Mouse (Mus musculus): ENCODE data around the gene Tle2.

The Tle2 gene

DNA sequence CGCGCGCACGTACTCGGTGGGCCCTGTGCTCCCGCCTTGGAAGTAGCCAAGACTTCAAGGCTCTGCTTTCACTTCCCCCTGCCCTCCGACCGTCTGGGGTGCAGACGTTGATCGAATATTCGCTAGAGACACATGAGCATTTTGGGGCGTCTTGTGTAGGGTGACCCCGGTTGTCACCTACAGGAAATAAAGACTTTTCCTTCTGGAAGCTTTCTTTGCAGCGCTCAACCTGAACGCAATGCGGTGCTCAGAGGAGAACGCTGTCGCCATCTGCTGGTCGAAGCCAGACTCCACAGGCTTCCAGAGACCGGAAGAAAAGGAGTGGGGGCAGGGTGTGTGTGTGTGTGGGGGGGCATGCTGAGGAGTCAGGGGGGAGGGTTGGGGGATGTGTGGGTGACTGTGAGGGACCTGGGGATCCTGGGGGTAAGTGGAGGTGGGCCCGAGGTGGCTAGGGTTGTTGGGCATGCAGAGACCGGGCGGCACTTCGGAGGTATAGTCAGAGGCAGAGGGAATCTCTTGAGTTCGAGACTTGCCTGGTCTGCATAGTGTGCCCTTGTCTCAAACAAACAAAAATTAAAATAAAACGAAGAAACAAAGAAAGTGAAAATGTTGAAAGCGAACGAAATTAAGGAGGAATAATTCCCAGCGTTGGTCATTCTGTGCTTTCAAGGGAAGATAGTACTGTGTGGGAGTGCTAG lies 30.8 kb downstream of the Tle2 start:
- DNase-seq (ENCODE audit: low read depth, low spot score) = peak; percentile 94

DNA sequence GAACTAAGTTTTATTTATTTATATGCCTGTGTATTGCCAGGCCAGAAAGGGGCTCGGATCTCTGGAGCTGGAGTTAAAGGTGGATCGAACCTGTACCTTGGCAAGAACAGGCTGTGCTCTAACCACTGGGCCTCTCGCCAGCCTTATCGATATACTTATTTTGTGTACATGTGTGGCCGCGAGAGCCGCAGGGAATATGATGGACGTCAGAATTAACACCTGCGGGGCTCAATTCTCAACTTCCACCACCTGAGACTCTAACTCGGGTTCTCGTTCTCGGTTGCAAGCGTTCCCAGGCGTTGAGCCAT lies 31.3 kb downstream of the Tle2 start:
- no peak for DNase-seq (ENCODE audit: low read depth, low spot score)

DNA sequence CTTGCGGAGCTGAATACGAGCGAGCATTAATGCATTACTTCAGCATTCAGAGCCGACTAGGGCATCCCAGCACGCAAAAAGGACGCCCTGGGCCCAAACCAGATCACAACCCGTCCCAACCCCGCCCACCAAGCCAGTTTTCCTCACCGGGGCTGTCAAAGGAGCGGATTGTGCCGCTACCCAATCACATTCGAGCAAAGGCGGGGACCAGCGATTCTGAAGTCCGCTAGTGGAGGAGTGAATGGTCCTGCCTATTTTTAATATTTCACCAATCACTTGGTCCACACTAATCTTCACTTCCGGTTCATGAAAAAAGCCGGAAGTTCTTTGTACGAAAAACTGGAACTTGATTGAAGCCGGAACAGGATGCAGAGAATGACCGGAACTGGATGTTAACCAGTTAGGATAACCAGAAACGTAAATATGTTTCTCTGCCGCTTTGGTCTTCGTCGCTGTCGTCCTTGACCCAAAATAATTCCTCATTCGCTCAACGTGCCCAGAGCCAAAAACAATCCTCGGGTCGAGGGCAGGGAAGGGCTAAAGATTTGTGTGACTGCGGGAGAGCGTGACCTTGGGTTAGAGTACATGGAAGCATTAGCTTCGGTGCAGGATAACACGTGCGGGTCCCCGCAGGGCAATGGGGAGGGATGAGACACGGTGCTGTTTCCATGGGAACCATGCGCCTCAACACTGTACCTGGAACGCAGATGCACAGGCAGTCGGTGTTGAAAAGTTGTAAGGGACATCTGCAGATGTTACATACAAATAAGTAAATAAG lies 31.8 kb downstream of the Tle2 start, which contains the start of gene BC025920:
Gene BC025920 (plus strand): TSS at position 297 of the 778 bp plus-strand sequence.
- DNase-seq (ENCODE audit: low read depth, low spot score) = peak; percentile 99

DNA sequence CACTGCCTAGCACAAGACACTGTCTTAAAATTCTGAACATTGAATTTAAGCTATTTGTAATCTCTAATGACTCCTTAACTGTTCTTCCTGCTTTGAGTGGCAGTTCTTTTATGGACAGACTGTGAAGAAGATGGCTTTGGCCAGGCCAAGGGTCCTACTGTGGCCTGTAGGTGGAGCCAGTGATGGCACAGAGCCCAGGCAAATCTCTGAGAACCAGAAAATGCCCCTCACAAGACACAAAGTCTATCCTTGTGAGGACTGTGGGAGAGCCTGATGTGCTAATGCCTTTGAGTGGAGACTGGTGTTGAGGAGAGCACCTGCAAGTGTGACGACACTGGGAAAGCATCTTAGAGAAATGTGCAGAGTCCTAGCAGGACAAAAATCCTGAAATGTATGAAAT lies 33.9 kb downstream of the Tle2 start:
- DNase-seq (ENCODE audit: low read depth, low spot score) = peak; percentile 44

GRCm38 (mm10) chr10:81612779-81613178 lies 38.4 kb downstream of the Tle2 start:
- no peak for DNase-seq (ENCODE audit: low read depth, low spot score)

GRCm38 (mm10) chr10:81615486-81615885 lies 41.1 kb downstream of the Tle2 start:
- no peak for DNase-seq (ENCODE audit: low read depth, low spot score)

DNA sequence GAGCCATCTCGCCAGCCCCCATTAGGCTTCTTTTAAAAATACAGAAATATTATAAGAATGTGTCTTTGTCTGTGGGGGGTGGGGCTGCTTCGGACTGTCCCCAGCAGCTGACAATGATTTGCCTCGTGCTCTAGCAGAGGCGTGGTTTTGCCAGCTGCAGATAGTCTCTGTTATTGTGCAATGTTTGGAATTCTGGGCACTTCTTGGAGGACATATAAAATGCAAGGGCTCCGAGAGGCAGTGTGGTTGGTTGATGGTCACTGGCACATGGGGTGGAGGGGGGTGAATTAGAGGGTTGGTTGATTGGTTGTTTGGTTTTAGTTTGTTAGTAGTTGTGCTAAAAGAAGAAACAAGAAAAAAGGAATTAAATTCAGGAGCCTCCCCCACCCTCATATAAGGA lies 45.6 kb downstream of the Tle2 start:
- DNase-seq (ENCODE audit: low read depth, low spot score) = no peak

- DNase-seq (ENCODE audit: low read depth, low spot score) = no peak
Measured at GRCm38 (mm10) chr10:81620786-81621185, 46.4 kb downstream of the Tle2 start.

- peak; percentile 36 for DNase-seq (ENCODE audit: low read depth, low spot score)
Measured at GRCm38 (mm10) chr10:81623441-81623840, 49.1 kb downstream of the Tle2 start.

DNA sequence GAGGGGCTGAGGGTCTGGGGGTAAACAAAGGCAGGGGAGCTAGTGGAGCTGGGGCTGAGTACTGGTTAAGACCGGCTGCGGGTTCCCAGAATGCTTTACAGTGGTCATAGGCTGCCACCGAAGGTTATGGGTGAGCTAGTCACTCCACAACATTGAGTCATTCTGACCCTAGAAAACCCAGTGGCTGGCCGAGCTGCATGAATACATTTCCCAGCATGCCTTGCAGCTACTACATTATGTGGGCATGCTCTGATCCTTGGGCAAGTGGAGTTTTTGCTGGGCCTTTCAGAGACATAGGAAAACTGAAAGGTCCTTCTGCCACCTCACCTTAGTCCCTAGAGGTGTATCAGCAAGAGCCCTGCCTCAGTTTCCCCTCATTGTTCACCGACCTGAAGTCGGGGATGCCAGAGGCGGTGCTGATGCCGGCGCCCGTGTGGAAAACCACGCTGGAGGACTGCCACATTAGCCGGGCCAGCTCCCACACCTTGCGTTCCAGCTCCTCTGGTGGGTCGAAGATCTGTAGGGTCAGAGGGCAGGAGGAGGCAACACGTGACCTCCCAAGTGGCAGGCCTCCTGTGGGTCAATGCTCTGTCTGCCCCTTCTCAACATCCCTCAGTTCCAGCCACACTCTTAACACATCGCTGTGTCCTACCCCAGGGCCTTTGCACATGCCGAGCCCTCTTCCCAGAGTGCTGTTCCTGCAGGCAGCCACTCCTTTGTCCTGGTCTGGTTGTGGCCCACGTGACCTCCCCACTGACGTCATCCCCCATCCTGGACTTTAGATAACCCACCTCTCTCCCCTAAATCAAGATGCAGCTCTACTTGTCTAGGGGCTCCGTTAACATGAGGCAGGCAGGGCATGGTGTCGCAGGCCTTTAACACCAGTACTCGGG lies 52.0 kb downstream of the Tle2 start:
- peak; percentile 68 for DNase-seq (ENCODE audit: low read depth, low spot score)

GRCm38 (mm10) chr10:81626994-81627835 lies 52.9 kb downstream of the Tle2 start, which contains the start of gene Sirt6:
Gene Sirt6 (minus strand): TSS chr10:81627797.
- DNase-seq (ENCODE audit: low read depth, low spot score) = peak; percentile 97

- no peak for DNase-seq (ENCODE audit: low read depth, low spot score)
Measured at GRCm38 (mm10) chr10:81627836-81628220, 53.5 kb downstream of the Tle2 start.

GRCm38 (mm10) chr10:81628390-81628789 lies 54.0 kb downstream of the Tle2 start, which contains the start of gene Ankrd24:
Gene Ankrd24 (plus strand): TSS chr10:81628540.
- DNase-seq (ENCODE audit: low read depth, low spot score) = no peak

DNA sequence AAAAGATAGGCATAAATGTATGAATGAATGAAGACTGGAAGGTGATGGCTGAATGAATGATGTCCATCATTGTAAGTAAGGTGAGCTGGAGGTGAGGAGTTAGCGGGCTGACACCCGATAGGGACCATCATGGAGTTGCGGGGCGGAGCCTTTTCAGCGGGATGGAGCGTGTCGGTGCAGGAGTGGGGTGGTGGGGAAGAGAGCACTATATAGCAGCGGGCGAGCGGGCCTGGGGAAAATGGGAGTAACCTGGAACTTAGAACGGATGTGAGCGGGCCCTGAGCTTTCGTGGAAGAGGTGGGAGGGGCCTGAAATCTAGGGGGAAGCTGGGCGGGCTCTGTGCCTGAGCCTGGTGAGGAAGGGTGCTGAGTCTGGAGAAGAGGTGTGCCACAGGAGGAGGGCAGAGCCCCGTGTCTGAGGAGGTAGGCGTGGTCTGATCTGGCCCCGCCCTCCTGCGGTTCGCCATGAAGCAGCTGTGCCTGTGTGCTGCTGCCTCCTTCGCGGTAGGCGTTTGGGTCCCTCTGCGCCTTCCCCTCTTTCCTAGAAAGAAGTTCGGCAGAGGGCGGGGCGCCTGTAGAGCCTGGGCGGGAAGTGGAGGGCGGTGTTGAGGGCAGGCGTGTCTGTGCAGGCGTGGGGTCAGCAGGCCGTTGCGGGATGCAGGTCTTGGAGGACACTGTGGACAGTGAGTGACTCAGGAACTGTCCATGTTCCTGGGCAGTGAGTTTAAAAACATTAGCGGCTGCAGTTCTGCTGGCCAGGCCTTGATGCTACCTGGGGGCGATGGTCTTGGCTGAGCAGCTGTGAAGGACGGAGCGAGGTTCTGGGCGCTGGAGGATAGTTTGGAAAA lies 59.1 kb downstream of the Tle2 start:
- peak; percentile 87 for DNase-seq (ENCODE audit: low read depth, low spot score)

DNA sequence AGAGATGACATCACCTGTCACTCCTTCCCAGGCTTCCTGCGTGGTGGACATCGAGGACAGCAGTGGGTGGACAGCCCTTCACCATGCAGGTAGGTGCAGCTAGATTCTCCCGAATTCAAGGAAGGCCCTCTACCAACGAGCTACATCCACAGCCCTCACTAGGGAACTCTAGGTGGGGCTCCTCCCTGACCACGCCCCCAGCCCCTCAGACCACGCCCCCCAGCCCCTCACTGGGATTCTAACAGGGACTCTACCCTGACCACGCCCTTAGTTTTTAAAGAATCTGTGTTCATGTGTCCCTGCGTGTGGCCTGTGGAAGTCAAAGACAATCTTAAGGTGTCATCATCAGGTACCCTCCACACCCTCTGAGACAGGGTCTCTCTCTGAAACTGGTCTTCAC lies 62.0 kb downstream of the Tle2 start:
- DNase-seq (ENCODE audit: low read depth, low spot score) = no peak

- DNase-seq (ENCODE audit: low read depth, low spot score) = no peak
Measured at GRCm38 (mm10) chr10:81638101-81638500, 63.7 kb downstream of the Tle2 start.
